Mouse (Mus musculus) thymus, adult 2 months (tissue): ENCODE results near the gene Shf.

Experiments
- CTCF ChIP-seq: fragments of 200-500 bp; IDR thresholded peaks from 2 replicates; pipeline ENCODE4 v1.5.1; 2012; ENCODE audit warnings: mild to moderate bottlenecking, control low read depth, low read length, moderate library complexity, borderline replicate concordance; ENCODE audit not compliant: control insufficient read depth, poor library complexity, insufficient read depth; ENCODE audit errors: extremely low read depth
- POLR2A ChIP-seq: fragments of 200-500 bp; IDR thresholded peaks from 2 replicates; pipeline ENCODE4 v1.6.1; 2012; ENCODE audit warnings: mild to moderate bottlenecking, low read length, control low read depth, moderate library complexity; ENCODE audit not compliant: control insufficient read depth, poor library complexity, insufficient read depth; ENCODE audit errors: extremely low read depth

- TF ChIP-seq POLR2A (no peak), CTCF (no peak)
These were observed 8.8 kb upstream of the Shf start for GRCm38 (mm10) chr2:122377751-122378246.
